8 mouse cellular contexts compared by ENCODE assay signal in the genomic region with DNA sequence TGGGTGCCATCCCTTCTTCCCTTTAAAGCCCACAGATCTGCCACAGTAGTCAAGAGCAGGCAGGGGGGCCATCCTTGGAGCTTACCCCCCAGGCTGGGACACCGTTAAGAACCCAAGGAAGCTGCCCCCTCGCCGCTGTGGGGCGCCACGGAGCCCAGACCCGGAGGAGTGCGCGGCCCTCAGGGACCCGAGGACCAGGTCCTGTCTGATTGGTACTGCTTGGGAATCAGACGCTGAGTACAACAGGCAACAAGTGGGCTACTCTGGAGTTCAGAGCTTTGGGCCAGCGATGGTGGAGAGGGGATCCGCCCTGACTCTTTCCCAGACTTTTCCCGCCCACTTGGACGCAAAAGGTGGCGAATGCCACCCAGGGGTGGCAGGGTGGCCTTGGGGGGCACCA. TPM values are rescaled to one million over a fixed set of nuclear protein-coding genes. Genes with fewer than 3 reads are reported as not detected.
DNase-seq lines count a peak whose midpoint lies in the region; ATAC-seq and TF ChIP-seq lines count a peak whose summit lies in the region.

No protein-coding gene starts in this region.

- peak; percentile 66 for ATAC-seq in forebrain, embryonic 16.5 days
- peak; percentile 49 for ATAC-seq in kidney, postnatal 0 days (replicated peaks; ENCODE audit: low FRiP score, low read depth)

- H3K4me1 ChIP-seq in forebrain, embryonic 16.5 days (replicated peaks; ENCODE audit: control insufficient read depth, insufficient read depth, low read length), result peaks cover 11% of the 10 kb centered on the region
- no peaks in the 10 kb centered on the region; the same call in 1 of the 2 replicates for H3K4me1 ChIP-seq in kidney, postnatal 0 days (replicated peaks; ENCODE audit: insufficient read depth, low read length)
- peaks cover 13% of the 10 kb centered on the region for H3K4me1 ChIP-seq in midbrain, embryonic 10.5 days

- H3K9ac ChIP-seq in forebrain, embryonic 16.5 days (replicated peaks; ENCODE audit: low read depth, low read length), result peak overlapping the region; percentile 63
- peak overlapping the region; percentile 73 for H3K9ac ChIP-seq in kidney, postnatal 0 days (ENCODE audit: low read depth, low read length)

- H3K36me3 ChIP-seq in forebrain, embryonic 16.5 days (ENCODE audit: control insufficient read depth, insufficient read depth), result no peaks in the 10 kb centered on the region
- H3K36me3 ChIP-seq in kidney, postnatal 0 days (ENCODE audit: insufficient read depth, low read length), result no peaks in the 10 kb centered on the region
- H3K36me3 ChIP-seq in midbrain, embryonic 10.5 days, result no peaks in the 10 kb centered on the region

- DNase-seq in adrenal gland, adult 2 months, result peak; percentile 9
- DNase-seq in adrenal gland, adult 18-20 months (ENCODE audit: low spot score in 2 of 2), result no peak
- DNase-seq in ES-CJ7 (ENCODE audit: low read depth, low spot score), result peak; percentile 13
- DNase-seq in kidney, postnatal 0 days (ENCODE audit: low spot score), result no peak
- DNase-seq in midbrain, embryonic 10.5 days (ENCODE audit: low spot score), result peak; percentile 24
- DNase-seq in thymus, postnatal 0 days (ENCODE audit: low spot score), result no peak
- no peak for DNase-seq in gastrocnemius, postnatal 25 days

- H3K4me3 ChIP-seq in forebrain, embryonic 16.5 days (replicated peaks; ENCODE audit: low read length), result peak overlapping the region; percentile 49
- peak overlapping the region; percentile 52 for H3K4me3 ChIP-seq in kidney, postnatal 0 days (replicated peaks; ENCODE audit: low read depth, low read length)
- H3K4me3 ChIP-seq in midbrain, embryonic 10.5 days, result peak overlapping the region; percentile 67

- H3K27me3 ChIP-seq in forebrain, embryonic 16.5 days (replicated peaks; ENCODE audit: control insufficient read depth, insufficient read depth, low read length), result peaks cover 10% of the 10 kb centered on the region
- H3K27me3 ChIP-seq in kidney, postnatal 0 days (ENCODE audit: insufficient read depth, low read length), result 0 out of 2 replicates have a peak, but pooled peaks cover under 1% of the 10 kb centered on the region
- H3K27me3 ChIP-seq in midbrain, embryonic 10.5 days (ENCODE audit: low read depth, poor library complexity, severe bottlenecking), result peaks cover 46% of the 10 kb centered on the region

- no peak overlapping the region for H3K27ac ChIP-seq in forebrain, embryonic 16.5 days (ENCODE audit: low read length)
- H3K27ac ChIP-seq in kidney, postnatal 0 days, result peak overlapping the region; percentile 13; the same call in 1 of the 2 replicates
- H3K27ac ChIP-seq in midbrain, embryonic 10.5 days (replicated peaks), result peak overlapping the region; percentile 76

- WGBS in forebrain, embryonic 16.5 days, result 5% methylated on average over 15 of the region's 15 CpGs
- WGBS in kidney, postnatal 0 days, result 4% methylated on average over 15 of the region's 15 CpGs
- WGBS in midbrain, embryonic 10.5 days, result 3% methylated on average over 15 of the region's 15 CpGs

- peak; percentile 37 for TF ChIP-seq CTCF in kidney, postnatal 0 days (IDR thresholded peaks at IDR 0.05; ENCODE audit: low read depth)

- H3K9me3 ChIP-seq in forebrain, embryonic 16.5 days (ENCODE audit: control insufficient read depth, low read length), result no peaks in the 10 kb centered on the region
- no peaks in the 10 kb centered on the region for H3K9me3 ChIP-seq in kidney, postnatal 0 days (replicated peaks; ENCODE audit: low read length)
- H3K9me3 ChIP-seq in midbrain, embryonic 10.5 days (replicated peaks), result no peaks in the 10 kb centered on the region

- H3K4me2 ChIP-seq in forebrain, embryonic 16.5 days (ENCODE audit: low read length), result peak overlapping the region; percentile 85
- H3K4me2 ChIP-seq in kidney, postnatal 0 days (ENCODE audit: low read length), result peak overlapping the region; percentile 78

RNA-seq across cellular contexts. Expression of a gene that starts 0.5 kb away (rescaled TPM):
- total RNA-seq in adrenal gland, adult 2 months (2021), result 1 to 10 TPM; 6.0 to 8.5 TPM
- polyA plus RNA-seq in adrenal gland, adult 2 months (2012; rRNA removed), result 5.9 and 7.5 TPM in 2 replicates
- total RNA-seq in adrenal gland, adult 18-20 months (2021), result 1 to 10 TPM; 5.5 to 8.4 TPM
- 8.3 and 10.7 TPM in 2 replicates for polyA plus RNA-seq in forebrain, embryonic 16.5 days (2015; fragmentation: Nextera tagmentation; extraction: Ambion mirVana)
- polyA plus RNA-seq in kidney, postnatal 0 days (2015; fragmentation: Nextera tagmentation; extraction: Ambion mirVana), result 17.6 and 19.7 TPM in 2 replicates
- 3.3 and 4.8 TPM in 2 replicates for polyA plus RNA-seq in midbrain, embryonic 10.5 days (2016; fragmentation: Nextera tagmentation; extraction: Ambion mirVana)
- polyA plus RNA-seq in thymus, postnatal 0 days (2015; fragmentation: Nextera tagmentation; extraction: Ambion mirVana), result 5.1 and 5.3 TPM in 2 replicates
- 1 to 10 TPM; 5.7 to 7.8 TPM for total RNA-seq in gastrocnemius, postnatal 25 days (2021)

Comparison
In these comparisons a context has a peak if more than half of its experiments do, and no peak if none do; other contexts are left out.
1. DNase-seq: peak in adrenal gland, adult 2 months (single experiment), ES-CJ7 (single experiment) and midbrain, embryonic 10.5 days (single experiment); none in adrenal gland, adult 18-20 months (0 of 2), kidney, postnatal 0 days (single experiment), thymus, postnatal 0 days (single experiment) and gastrocnemius, postnatal 25 days (single experiment).
2. Peak in every context shown above with its lines, with median percentiles within 50 percentile points of each other: H3K4me3 ChIP-seq.